Mouse (Mus musculus) limb, embryonic 14.5 days (tissue): ENCODE measurements around the gene Abcb10. TPM values are rescaled to one million over a fixed set of nuclear protein-coding genes. Genes with fewer than 3 reads are reported as not detected.
A peak's percentile ranks its signal among the peaks of the same experiment; 100 is the strongest.

Experiments used
- ATAC-seq: fragments of 200-750 bp; cut with Nextera tagmentation; 2 replicates; pipeline ENCODE4 v1.8.0; 2017; ENCODE audit warnings: low read depth, moderate number of reproducible peaks, moderate TSS enrichment; ENCODE audit not compliant: low FRiP score
- DNase-seq: peaks from one replicate; pipeline ENCODE4 v3.0.0-alpha.2; 2015; ENCODE audit warnings: low spot score
- H3K27ac ChIP-seq: fragments of 300-500 bp; sonication (generic); replicated peaks from 2 replicates; pipeline ENCODE4 v1.5.1; 2014; ENCODE audit warnings: low read depth, mild to moderate bottlenecking, low read length, moderate library complexity, mixed read lengths
- H3K27me3 ChIP-seq: fragments of 300-500 bp; sonication (generic); 2 replicates; pipeline ENCODE4 v1.6.1; 2014; ENCODE audit warnings: low read length, mixed read lengths; ENCODE audit not compliant: control insufficient read depth, insufficient read depth
- H3K36me3 ChIP-seq: fragments of 300-500 bp; sonication (generic); 2 replicates; pipeline ENCODE4 v1.6.1; 2014; ENCODE audit warnings: mild to moderate bottlenecking, low read length, moderate library complexity, mixed read lengths; ENCODE audit not compliant: control insufficient read depth, insufficient read depth
- H3K4me1 ChIP-seq: fragments of 300-500 bp; sonication (generic); 2 replicates; pipeline ENCODE4 v1.6.1; 2014; ENCODE audit warnings: antibody characterized with exemption, low read length, mixed read lengths; ENCODE audit not compliant: control insufficient read depth, insufficient read depth
- H3K4me2 ChIP-seq: fragments of 300-500 bp; sonication (generic); replicated peaks from 2 replicates; pipeline ENCODE4 v1.6.1; 2014; ENCODE audit warnings: low read depth, mild to moderate bottlenecking, low read length, moderate library complexity; ENCODE audit not compliant: severe bottlenecking
- H3K4me3 ChIP-seq: fragments of 300-500 bp; sonication (generic); replicated peaks from 2 replicates; pipeline ENCODE4 v1.5.1; 2014; ENCODE audit warnings: low read length
- H3K9ac ChIP-seq: fragments of 300-500 bp; sonication (generic); 2 replicates; pipeline ENCODE4 v1.6.1; 2014; ENCODE audit warnings: mild to moderate bottlenecking, low read depth, low read length, moderate library complexity; ENCODE audit not compliant: severe bottlenecking
- H3K9me3 ChIP-seq: fragments of 300-500 bp; sonication (generic); 2 replicates; pipeline ENCODE4 v1.6.1; 2016; ENCODE audit warnings: low read length; ENCODE audit not compliant: control insufficient read depth
- POLR2A ChIP-seq: fragments of 200-500 bp; IDR thresholded peaks from 2 replicates; pipeline ENCODE4 v1.8.0; 2012; ENCODE audit warnings: inconsistent platforms, mild to moderate bottlenecking, moderate library complexity, borderline replicate concordance; ENCODE audit not compliant: insufficient read depth, insufficient read length; ENCODE audit errors: extremely low read depth
- WGBS: fragments of 180-500 bp; shearing (Covaris S2); extraction: QIAGEN DNeasy Blood & Tissue Kit; methylation state at CpG from one replicate; pipeline ENCODE4 v1.1.7; 2014; 5-methylcytosine and 5-hydroxymethylcytosine counted together
- polyA plus RNA-seq, 2 experiments: library from polyadenylated mRNA; depleted of rRNA in 1 of 2; stranded (reverse) in 1 of 2; unstranded in 1 of 2; fragments of >200 nt; fragmentation: Nextera tagmentation in 1 of 2; extraction: Ambion mirVana in 1 of 2; gene quantifications; 2 replicates each; pipeline versions ENCODE4 v1.2.1 to v1.2.3; 2012 to 2014

The Abcb10 gene
- polyA plus RNA-seq, 2 experiments, result 14.0 to 19.2 TPM

DNA sequence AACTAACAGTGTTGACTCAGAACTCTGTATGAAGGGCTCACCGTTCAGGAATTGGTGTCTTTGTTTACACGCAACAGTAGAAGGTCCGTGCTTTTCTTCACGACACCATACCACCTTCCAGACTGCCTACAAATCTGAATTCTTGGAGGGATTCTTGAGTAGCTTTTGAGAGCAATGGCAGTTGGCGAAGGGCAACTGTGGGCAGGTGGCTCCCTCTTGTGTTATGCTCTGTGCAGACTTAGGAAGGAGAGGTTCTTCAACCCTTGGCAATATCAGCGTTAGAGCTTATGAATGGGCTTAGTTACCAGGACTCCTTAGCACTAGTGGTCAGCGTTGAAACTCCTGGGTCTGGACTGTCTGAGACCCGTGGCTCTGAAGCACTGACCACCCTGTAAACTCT is 9.7 kb upstream of the Abcb10 start:
- H3K9ac ChIP-seq, result no peak overlapping the region
- TF ChIP-seq POLR2A, result no peak
- DNase-seq (no peak), ATAC-seq (no peak)
- H3K27ac ChIP-seq, result no peak overlapping the region
- 90% methylated on average over 8 of the region's 8 CpGs for WGBS
- H3K36me3 ChIP-seq, result peaks cover 36% of the 10 kb centered on the region
- no peaks in the 10 kb centered on the region for H3K27me3 ChIP-seq
- no peaks in the 10 kb centered on the region for H3K4me1 ChIP-seq
- no peak overlapping the region for H3K4me2 ChIP-seq
- H3K4me3 ChIP-seq, result no peak overlapping the region
- H3K9me3 ChIP-seq, result no peaks in the 10 kb centered on the region

GRCm38 (mm10) chr8:123990277-123991049 is 7.5 kb upstream of the Abcb10 start:
- ATAC-seq, result no peak
- WGBS, result 83% methylated on average over 13 of the region's 13 CpGs
- Histone ChIP-seq H3K27ac (no peak overlapping the region), H3K36me3 (peaks cover 19% of the 10 kb centered on the region), H3K4me1 (no peaks in the 10 kb centered on the region), H3K27me3 (no peaks in the 10 kb centered on the region), H3K9me3 (no peaks in the 10 kb centered on the region), H3K4me2 (no peak overlapping the region), H3K9ac (no peak overlapping the region), H3K4me3 (no peak overlapping the region)
- no peak for TF ChIP-seq POLR2A
- no peak for DNase-seq

DNA sequence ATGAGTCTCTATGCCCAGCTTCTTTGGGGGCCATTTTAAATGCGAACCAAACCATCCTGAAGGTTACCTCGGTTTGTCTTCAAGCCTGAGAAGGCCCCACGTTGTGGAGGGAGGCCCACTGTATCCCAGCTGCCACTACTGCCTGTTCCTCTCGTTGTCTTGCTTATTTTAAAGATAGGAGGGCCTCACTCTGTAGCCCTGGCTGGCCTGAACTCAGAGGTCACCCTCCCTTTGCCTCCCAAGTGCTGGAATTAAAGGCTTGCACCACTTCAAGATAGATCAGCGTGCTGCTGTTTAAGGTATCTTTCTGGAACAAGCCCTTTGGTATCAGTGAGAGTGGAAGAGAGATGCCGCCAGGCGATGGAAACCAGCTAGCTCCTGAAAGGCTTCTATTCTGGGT is 6.2 kb upstream of the Abcb10 start:
- Histone ChIP-seq H3K4me2 (no peak overlapping the region), H3K27ac (no peak overlapping the region), H3K9me3 (no peaks in the 10 kb centered on the region), H3K4me1 (no peaks in the 10 kb centered on the region), H3K36me3 (peaks cover 7% of the 10 kb centered on the region), H3K27me3 (no peaks in the 10 kb centered on the region), H3K9ac (no peak overlapping the region), H3K4me3 (no peak overlapping the region)
- no peak for DNase-seq
- no peak for ATAC-seq
- TF ChIP-seq POLR2A, result no peak
- WGBS, result 71% methylated on average over 7 of the region's 7 CpGs

GRCm38 (mm10) chr8:123988605-123989038 is 5.7 kb upstream of the Abcb10 start:
- Histone ChIP-seq H3K36me3 (0 out of 2 replicates have a peak, but pooled peaks cover 4% of the 10 kb centered on the region), H3K4me2 (no peak overlapping the region), H3K4me3 (no peak overlapping the region), H3K27ac (no peak overlapping the region), H3K4me1 (no peaks in the 10 kb centered on the region), H3K27me3 (no peaks in the 10 kb centered on the region), H3K9ac (no peak overlapping the region), H3K9me3 (no peaks in the 10 kb centered on the region)
- ATAC-seq, result no peak
- TF ChIP-seq POLR2A, result no peak
- no peak for DNase-seq
- 72% methylated on average over 6 of the region's 6 CpGs for WGBS

GRCm38 (mm10) chr8:123982291-123982793 is 580 bp downstream of the Abcb10 start:
- H3K4me1 ChIP-seq, result no peaks in the 10 kb centered on the region
- H3K27ac ChIP-seq, result no peak overlapping the region; the same call in 1 of the 2 replicates
- H3K9ac ChIP-seq, result peak overlapping the region; percentile 74
- H3K27me3 ChIP-seq, result no peaks in the 10 kb centered on the region
- DNase-seq (no peak), ATAC-seq (no peak)
- peak overlapping the region; percentile 90 for H3K4me2 ChIP-seq
- H3K4me3 ChIP-seq, result peak overlapping the region; percentile 70
- TF ChIP-seq POLR2A, result no peak
- under 1% methylated on average over 36 of the region's 48 CpGs for WGBS
- H3K9me3 ChIP-seq, result no peaks in the 10 kb centered on the region
- H3K36me3 ChIP-seq, result no peaks in the 10 kb centered on the region
